Mouse (Mus musculus) kidney, embryonic 14.5 days (tissue): ENCODE measurements around the gene Akap4. TPM values are rescaled to one million over a fixed set of nuclear protein-coding genes. Genes with fewer than 3 reads are reported as not detected.

Experiments used
- ATAC-seq: fragments of 200-750 bp; cut with Nextera tagmentation; 2 replicates; pipeline ENCODE4 v1.8.0; 2017; ENCODE audit warnings: moderate number of reproducible peaks, mild to moderate bottlenecking, moderate TSS enrichment, moderate library complexity; ENCODE audit not compliant: low FRiP score, low TSS enrichment
- H3K27ac ChIP-seq: fragments of 300-500 bp; sonication (generic); 2 replicates; pipeline ENCODE4 v1.5.1; 2014; ENCODE audit warnings: low read depth, mild to moderate bottlenecking, low read length, moderate library complexity, mixed read lengths
- H3K27me3 ChIP-seq: fragments of 300-500 bp; sonication (generic); 2 replicates; pipeline ENCODE4 v1.6.1; 2014; ENCODE audit warnings: mild to moderate bottlenecking, low read length; ENCODE audit not compliant: control insufficient read depth, insufficient read depth
- H3K36me3 ChIP-seq: fragments of 300-500 bp; sonication (generic); 2 replicates; pipeline ENCODE4 v1.6.1; 2014; ENCODE audit warnings: low read length, mixed read lengths; ENCODE audit not compliant: control insufficient read depth, insufficient read depth
- H3K4me1 ChIP-seq: fragments of 300-500 bp; sonication (generic); 2 replicates; pipeline ENCODE4 v1.6.1; 2014; ENCODE audit warnings: low read length, mixed read lengths; ENCODE audit not compliant: control insufficient read depth, insufficient read depth
- H3K4me2 ChIP-seq: fragments of 300-500 bp; sonication (generic); replicated peaks from 2 replicates; pipeline ENCODE4 v1.6.1; 2014; ENCODE audit warnings: low read depth, mild to moderate bottlenecking, low read length
- H3K4me3 ChIP-seq: fragments of 300-500 bp; sonication (generic); 2 replicates; pipeline ENCODE4 v1.5.1; 2014; ENCODE audit warnings: mild to moderate bottlenecking, low read length
- H3K9ac ChIP-seq: fragments of 300-500 bp; sonication (generic); 2 replicates; pipeline ENCODE4 v1.6.1; 2014; ENCODE audit warnings: low read depth, mild to moderate bottlenecking, low read length, moderate library complexity
- H3K9me3 ChIP-seq: fragments of 300-500 bp; sonication (generic); 2 replicates; pipeline ENCODE4 v1.6.1; 2016; ENCODE audit warnings: low read length; ENCODE audit not compliant: control insufficient read depth
- WGBS: fragments of 180-500 bp; shearing (Covaris S2); extraction: QIAGEN DNeasy Blood & Tissue Kit; methylation state at CpG from one replicate; pipeline ENCODE4 v1.1.7; 2014; 5-methylcytosine and 5-hydroxymethylcytosine counted together
- polyA plus RNA-seq: library from polyadenylated mRNA; unstranded; fragments of >200 nt; fragmentation: Nextera tagmentation; extraction: Ambion mirVana; gene quantifications from 2 replicates; pipeline ENCODE4 v1.2.1, GENCODE M21; 2014

The Akap4 gene
- polyA plus RNA-seq, result not detected in 2 replicates

GRCm38 (mm10) chrX:7067219-7067618 is at the start of gene Akap4:
Akap4 (plus strand) TSS chrX:7067519.
- no peaks in the 10 kb centered on the region for H3K27me3 ChIP-seq
- H3K27ac ChIP-seq, result no peak within 1 kb of the TSS
- no peak for ATAC-seq
- no peak within 1 kb of the TSS for H3K4me2 ChIP-seq
- 93% methylated on average over 1 of the region's 1 CpGs for WGBS
- no peak within 1 kb of the TSS for H3K9ac ChIP-seq
- H3K4me1 ChIP-seq, result no peaks in the 10 kb centered on the region
- H3K9me3 ChIP-seq, result no peaks in the 10 kb centered on the region
- H3K4me3 ChIP-seq, result no peak within 1 kb of the TSS
- H3K36me3 ChIP-seq, result no peaks in the 10 kb centered on the region

- WGBS, result 93% methylated on average over 19 of the region's 19 CpGs
- Histone ChIP-seq H3K9ac (no peak within 1 kb of the TSS), H3K36me3 (no peaks in the 10 kb centered on the region), H3K4me2 (no peak within 1 kb of the TSS), H3K27ac (no peak within 1 kb of the TSS), H3K27me3 (no peaks in the 10 kb centered on the region), H3K9me3 (no peaks in the 10 kb centered on the region), H3K4me3 (no peak within 1 kb of the TSS), H3K4me1 (no peaks in the 10 kb centered on the region)
- no peak for ATAC-seq
These were observed 25.8 kb upstream of the Akap4 start, which contains the start of gene Ccnb3 for GRCm38 (mm10) chrX:7041519-7041918. Ccnb3 (minus strand) TSS chrX:7041619.

- Histone ChIP-seq H3K4me3 (no peak overlapping the region), H3K27me3 (no peaks in the 10 kb centered on the region), H3K4me2 (no peak overlapping the region), H3K27ac (no peak overlapping the region), H3K9me3 (no peaks in the 10 kb centered on the region), H3K4me1 (no peaks in the 10 kb centered on the region), H3K36me3 (no peaks in the 10 kb centered on the region), H3K9ac (no peak overlapping the region)
- ATAC-seq, result no peak
These were observed 10.3 kb upstream of the Akap4 start for GRCm38 (mm10) chrX:7057056-7057455.

GRCm38 (mm10) chrX:7057634-7058033 is 9.7 kb upstream of the Akap4 start:
- no peaks in the 10 kb centered on the region for H3K9me3 ChIP-seq
- 88% methylated on average over 2 of the region's 2 CpGs for WGBS
- H3K27me3 ChIP-seq, result no peaks in the 10 kb centered on the region
- no peaks in the 10 kb centered on the region for H3K4me1 ChIP-seq
- ATAC-seq, result no peak
- H3K36me3 ChIP-seq, result no peaks in the 10 kb centered on the region
- no peak overlapping the region for H3K4me2 ChIP-seq
- no peak overlapping the region for H3K9ac ChIP-seq
- no peak overlapping the region for H3K27ac ChIP-seq
- H3K4me3 ChIP-seq, result no peak overlapping the region

GRCm38 (mm10) chrX:7064109-7064508 is 3.2 kb upstream of the Akap4 start:
- H3K4me1 ChIP-seq, result no peaks in the 10 kb centered on the region
- H3K27me3 ChIP-seq, result no peaks in the 10 kb centered on the region
- H3K4me3 ChIP-seq, result no peak overlapping the region
- H3K9ac ChIP-seq, result no peak overlapping the region
- H3K36me3 ChIP-seq, result no peaks in the 10 kb centered on the region
- no peaks in the 10 kb centered on the region for H3K9me3 ChIP-seq
- no peak overlapping the region for H3K4me2 ChIP-seq
- H3K27ac ChIP-seq, result no peak overlapping the region
- no peak for ATAC-seq

GRCm38 (mm10) chrX:7068002-7068401 is 683 bp downstream of the Akap4 start:
- WGBS, result 75% methylated on average over 2 of the region's 2 CpGs
- Histone ChIP-seq H3K4me1 (no peaks in the 10 kb centered on the region), H3K4me3 (no peak overlapping the region), H3K36me3 (no peaks in the 10 kb centered on the region), H3K27ac (no peak overlapping the region), H3K27me3 (no peaks in the 10 kb centered on the region), H3K9me3 (no peaks in the 10 kb centered on the region), H3K4me2 (no peak overlapping the region), H3K9ac (no peak overlapping the region)
- ATAC-seq, result no peak

- Histone ChIP-seq H3K9ac (no peak overlapping the region), H3K27me3 (no peaks in the 10 kb centered on the region), H3K4me1 (no peaks in the 10 kb centered on the region), H3K36me3 (no peaks in the 10 kb centered on the region), H3K27ac (no peak overlapping the region), H3K4me3 (no peak overlapping the region), H3K9me3 (no peaks in the 10 kb centered on the region), H3K4me2 (no peak overlapping the region)
- no peak for ATAC-seq
- 83% methylated on average over 6 of the region's 6 CpGs for WGBS
These were observed 12.6 kb downstream of the Akap4 start for GRCm38 (mm10) chrX:7079820-7080429.

GRCm38 (mm10) chrX:7085878-7086277 is 18.6 kb downstream of the Akap4 start:
- 65% methylated on average over 1 of the region's 1 CpGs for WGBS
- H3K9ac ChIP-seq, result no peak overlapping the region
- H3K4me2 ChIP-seq, result no peak overlapping the region
- no peaks in the 10 kb centered on the region for H3K27me3 ChIP-seq
- no peaks in the 10 kb centered on the region for H3K36me3 ChIP-seq
- H3K27ac ChIP-seq, result no peak overlapping the region
- H3K4me1 ChIP-seq, result no peaks in the 10 kb centered on the region
- H3K4me3 ChIP-seq, result no peak overlapping the region
- ATAC-seq, result no peak
- no peaks in the 10 kb centered on the region for H3K9me3 ChIP-seq

GRCm38 (mm10) chrX:7090323-7090722 is 23.0 kb downstream of the Akap4 start:
- Histone ChIP-seq H3K4me3 (no peak overlapping the region), H3K27me3 (no peaks in the 10 kb centered on the region), H3K9me3 (no peaks in the 10 kb centered on the region), H3K4me2 (no peak overlapping the region), H3K9ac (no peak overlapping the region), H3K4me1 (no peaks in the 10 kb centered on the region), H3K27ac (no peak overlapping the region), H3K36me3 (no peaks in the 10 kb centered on the region)
- ATAC-seq, result no peak
